Mouse (Mus musculus): ENCODE measurements around the gene Plcd3.

Plcd3 gene

GRCm38 (mm10) chr11:103099352-103099940, 2.0 kb downstream of the Plcd3 start:
- DNase-seq (ENCODE audit: low read depth in 1 of 2, low spot score in 2 of 2) = no peak

- no peak for DNase-seq (ENCODE audit: low read depth in 1 of 2, low spot score in 2 of 2)
These were observed 2.8 kb downstream of the Plcd3 start for GRCm38 (mm10) chr11:103098531-103099190.

GRCm38 (mm10) chr11:103096979-103097894, 4.2 kb downstream of the Plcd3 start:
- DNase-seq (ENCODE audit: low read depth in 1 of 2, low spot score in 2 of 2) = no peak

GRCm38 (mm10) chr11:103095801-103096200, 5.7 kb downstream of the Plcd3 start:
- DNase-seq (ENCODE audit: low read depth in 1 of 2, low spot score in 2 of 2) = no peak

- no peak for DNase-seq (ENCODE audit: low read depth in 1 of 2, low spot score in 2 of 2)
These were observed 6.3 kb downstream of the Plcd3 start for GRCm38 (mm10) chr11:103095107-103095670.

GRCm38 (mm10) chr11:103093862-103094833, 7.3 kb downstream of the Plcd3 start:
- no peak for DNase-seq (ENCODE audit: low read depth in 1 of 2, low spot score in 2 of 2)

GRCm38 (mm10) chr11:103093306-103093705, 8.2 kb downstream of the Plcd3 start:
- DNase-seq (ENCODE audit: low read depth in 1 of 2, low spot score in 2 of 2) = no peak

- DNase-seq (ENCODE audit: low read depth in 1 of 2, low spot score in 2 of 2) = no peak
These were observed 19.8 kb downstream of the Plcd3 start for GRCm38 (mm10) chr11:103081631-103082030.

GRCm38 (mm10) chr11:103080323-103081091, 21.0 kb downstream of the Plcd3 start:
- DNase-seq (ENCODE audit: low read depth in 1 of 2, low spot score in 2 of 2) = no peak

- DNase-seq (ENCODE audit: low read depth in 1 of 2, low spot score in 2 of 2) = no peak
These were observed 23.3 kb downstream of the Plcd3 start for GRCm38 (mm10) chr11:103078131-103078530.

- no peak for DNase-seq (ENCODE audit: low read depth in 1 of 2, low spot score in 2 of 2)
These were observed 24.9 kb downstream of the Plcd3 start for GRCm38 (mm10) chr11:103076581-103076980.

- DNase-seq (ENCODE audit: low read depth in 1 of 2, low spot score in 2 of 2) = no peak
These were observed 25.4 kb downstream of the Plcd3 start for GRCm38 (mm10) chr11:103076010-103076409.

GRCm38 (mm10) chr11:103074796-103075323, 26.6 kb downstream of the Plcd3 start:
- DNase-seq (ENCODE audit: low read depth in 1 of 2, low spot score in 2 of 2) = no peak

- no peak for DNase-seq (ENCODE audit: low read depth in 1 of 2, low spot score in 2 of 2)
These were observed 27.3 kb downstream of the Plcd3 start for GRCm38 (mm10) chr11:103074121-103074650.

- DNase-seq (ENCODE audit: low read depth in 1 of 2, low spot score in 2 of 2) = no peak
These were observed 27.8 kb downstream of the Plcd3 start for GRCm38 (mm10) chr11:103073671-103074070.

- no peak for DNase-seq (ENCODE audit: low read depth in 1 of 2, low spot score in 2 of 2)
These were observed 31.1 kb downstream of the Plcd3 start for GRCm38 (mm10) chr11:103070322-103070880.

- no peak for DNase-seq (ENCODE audit: low read depth in 1 of 2, low spot score in 2 of 2)
These were observed 31.7 kb downstream of the Plcd3 start for GRCm38 (mm10) chr11:103069731-103070130.

GRCm38 (mm10) chr11:103068884-103069283, 32.6 kb downstream of the Plcd3 start:
- DNase-seq (ENCODE audit: low read depth in 1 of 2, low spot score in 2 of 2) = no peak

- no peak for DNase-seq (ENCODE audit: low read depth in 1 of 2, low spot score in 2 of 2)
These were observed 33.2 kb downstream of the Plcd3 start for GRCm38 (mm10) chr11:103068272-103068671.

Data from monocyte, adult 2 months (primary cell).